Mouse (Mus musculus) mammary gland, adult 2 months (tissue): ENCODE data around the gene Gm21874. TPM values are rescaled to one million over a fixed set of nuclear protein-coding genes. Genes with fewer than 3 reads are reported as not detected.

Source experiments
- polyA plus RNA-seq: library from polyadenylated mRNA; depleted of rRNA; stranded (reverse); fragments of >200 nt; gene quantifications from 2 replicates; pipeline ENCODE4 v1.2.3, GENCODE M21; 2012; ENCODE audit warnings: low replicate concordance; rRNA removed

Gm21874 gene
- polyA plus RNA-seq, result not detected in 2 replicates

DNA sequence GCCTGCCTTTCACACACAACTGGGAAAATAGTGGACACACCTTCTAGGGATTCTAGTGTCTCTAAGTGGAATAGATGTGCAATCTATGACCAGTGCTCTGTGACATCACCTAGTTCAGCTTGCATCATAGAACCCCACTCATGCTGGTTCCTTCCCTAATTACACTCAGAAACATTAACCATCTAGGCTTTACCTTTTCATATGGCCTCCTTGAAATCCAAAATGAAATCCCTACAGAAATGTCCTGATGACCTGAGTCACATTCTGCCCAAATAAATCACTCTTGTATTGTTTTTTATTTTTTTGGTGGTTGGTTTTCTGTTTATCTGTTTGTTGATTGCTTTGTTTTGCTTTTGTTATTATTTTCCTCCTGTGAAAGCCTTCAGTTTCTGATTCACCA is at the start of gene Gm21874:
Gene Gm21874 (minus strand): TSS at position 101 of the 400 bp plus-strand sequence.

Other genes with a start within 250 kb of the Gm21874 start
- not detected in 2 replicates for gene Gm21721, start 214.0 kb downstream of the Gm21874 start, polyA plus RNA-seq
- not detected in 2 replicates for gene Gm21812, start 69.0 kb downstream of the Gm21874 start, polyA plus RNA-seq